Mouse (Mus musculus): Measurements from ENCODE around the gene Eef1e1. TPM values are rescaled to one million over a fixed set of nuclear protein-coding genes. Genes with fewer than 3 reads are reported as not detected.

Eef1e1 gene
- total and polyA plus RNA-seq, 2 experiments: 4.0 to 5.6 TPM

GRCm38 (mm10) chr13:38670051-38670450 is 11.2 kb upstream of the Eef1e1 start:
- Histone ChIP-seq H3K27ac (replicated peaks; ENCODE audit: insufficient read depth, low read depth, low read length) (no peak overlapping the region), H3K4me1 (ENCODE audit: control insufficient read depth, insufficient read depth, low read length) (no peaks in the 10 kb centered on the region), H3K79me2 (ENCODE audit: control insufficient read depth, insufficient read depth, low read length) (no peaks in the 10 kb centered on the region), H3K9ac (ENCODE audit: low read depth, low read length) (no peak overlapping the region), H3K27me3 (ENCODE audit: control insufficient read depth, insufficient read depth, low read length) (no peaks in the 10 kb centered on the region), H3K36me3 (ENCODE audit: control insufficient read depth, insufficient read depth, low read length) (no peaks in the 10 kb centered on the region), H3K4me3 (ENCODE audit: insufficient read depth, low read depth, low read length) (no peak overlapping the region)
- no peak for TF ChIP-seq CTCF (IDR thresholded peaks at IDR 0.05; ENCODE audit: low read depth, low read length)
- TF ChIP-seq POLR2A (IDR thresholded peaks at IDR 0.05; ENCODE audit: extremely low read depth, insufficient read depth, low read length): no peak
- DNase-seq (ENCODE audit: extremely low read depth, low read depth, low spot score): no peak

GRCm38 (mm10) chr13:38668514-38668913 is 9.7 kb upstream of the Eef1e1 start:
- H3K36me3 ChIP-seq (ENCODE audit: control insufficient read depth, insufficient read depth, low read length): no peaks in the 10 kb centered on the region
- TF ChIP-seq POLR2A (IDR thresholded peaks at IDR 0.05; ENCODE audit: extremely low read depth, insufficient read depth, low read length): no peak
- peak; percentile 87 for TF ChIP-seq CTCF (IDR thresholded peaks at IDR 0.05; ENCODE audit: low read depth, low read length)
- 28% methylated on average over 2 of the region's 2 CpGs for WGBS
- H3K79me2 ChIP-seq (ENCODE audit: control insufficient read depth, insufficient read depth, low read length): no peaks in the 10 kb centered on the region
- no peaks in the 10 kb centered on the region for H3K4me1 ChIP-seq (ENCODE audit: control insufficient read depth, insufficient read depth, low read length)
- DNase-seq (ENCODE audit: extremely low read depth, low read depth, low spot score): peak; percentile 17
- no peak overlapping the region for H3K4me3 ChIP-seq (ENCODE audit: insufficient read depth, low read depth, low read length)
- no peaks in the 10 kb centered on the region for H3K27me3 ChIP-seq (ENCODE audit: control insufficient read depth, insufficient read depth, low read length)
- no peak overlapping the region for H3K9ac ChIP-seq (ENCODE audit: low read depth, low read length)
- H3K27ac ChIP-seq (replicated peaks; ENCODE audit: insufficient read depth, low read depth, low read length): no peak overlapping the region

GRCm38 (mm10) chr13:38664753-38665152 is 5.9 kb upstream of the Eef1e1 start:
- no peak for DNase-seq (ENCODE audit: extremely low read depth, low read depth, low spot score)
- Histone ChIP-seq H3K4me3 (ENCODE audit: insufficient read depth, low read depth, low read length) (no peak overlapping the region), H3K36me3 (ENCODE audit: control insufficient read depth, insufficient read depth, low read length) (no peaks in the 10 kb centered on the region), H3K4me1 (ENCODE audit: control insufficient read depth, insufficient read depth, low read length) (no peaks in the 10 kb centered on the region), H3K27ac (replicated peaks; ENCODE audit: insufficient read depth, low read depth, low read length) (no peak overlapping the region), H3K9ac (ENCODE audit: low read depth, low read length) (no peak overlapping the region), H3K27me3 (ENCODE audit: control insufficient read depth, insufficient read depth, low read length) (no peaks in the 10 kb centered on the region), H3K79me2 (ENCODE audit: control insufficient read depth, insufficient read depth, low read length) (no peaks in the 10 kb centered on the region)
- no peak for TF ChIP-seq POLR2A (IDR thresholded peaks at IDR 0.05; ENCODE audit: extremely low read depth, insufficient read depth, low read length)
- no peak for TF ChIP-seq CTCF (IDR thresholded peaks at IDR 0.05; ENCODE audit: low read depth, low read length)
- 67% methylated on average over 1 of the region's 1 CpGs for WGBS

- H3K4me3 ChIP-seq (ENCODE audit: insufficient read depth, low read depth, low read length): no peak overlapping the region
- WGBS: 91% methylated on average over 12 of the region's 12 CpGs
Measured at GRCm38 (mm10) chr13:38659524-38660136, 772 bp upstream of the Eef1e1 start.

GRCm38 (mm10) chr13:38657865-38658264 is 993 bp downstream of the Eef1e1 start:
- no peak overlapping the region; the same call in 1 of the 2 replicates for H3K4me3 ChIP-seq (ENCODE audit: insufficient read depth, low read depth, low read length)
- no peak for DNase-seq (ENCODE audit: extremely low read depth, low read depth, low spot score)
- no peaks in the 10 kb centered on the region; the same call in 1 of the 2 replicates for H3K79me2 ChIP-seq (ENCODE audit: control insufficient read depth, insufficient read depth, low read length)
- H3K4me1 ChIP-seq (ENCODE audit: control insufficient read depth, insufficient read depth, low read length): peaks cover 3% of the 10 kb centered on the region
- peaks cover 20% of the 10 kb centered on the region for H3K36me3 ChIP-seq (ENCODE audit: control insufficient read depth, insufficient read depth, low read length)
- 0 out of 2 replicates have a peak overlapping the region, but pooled peaks have one; percentile 1 for H3K9ac ChIP-seq (ENCODE audit: low read depth, low read length)
- WGBS: 26% methylated on average over 4 of the region's 4 CpGs
- H3K27ac ChIP-seq (replicated peaks; ENCODE audit: insufficient read depth, low read depth, low read length): no peak overlapping the region
- no peak for TF ChIP-seq CTCF (IDR thresholded peaks at IDR 0.05; ENCODE audit: low read depth, low read length)
- no peak for TF ChIP-seq POLR2A (IDR thresholded peaks at IDR 0.05; ENCODE audit: extremely low read depth, insufficient read depth, low read length)
- no peaks in the 10 kb centered on the region for H3K27me3 ChIP-seq (ENCODE audit: control insufficient read depth, insufficient read depth, low read length)

More at GRCm38 (mm10) chr13:38659524-38660136, 772 bp upstream of the Eef1e1 start:
- no peak overlapping the region for H3K27ac ChIP-seq (replicated peaks; ENCODE audit: insufficient read depth, low read depth, low read length)
- H3K36me3 ChIP-seq (ENCODE audit: control insufficient read depth, insufficient read depth, low read length): peaks cover 5% of the 10 kb centered on the region
- TF ChIP-seq CTCF (IDR thresholded peaks at IDR 0.05; ENCODE audit: low read depth, low read length) (no peak), POLR2A (IDR thresholded peaks at IDR 0.05; ENCODE audit: extremely low read depth, insufficient read depth, low read length) (no peak)
- H3K27me3 ChIP-seq (ENCODE audit: control insufficient read depth, insufficient read depth, low read length): no peaks in the 10 kb centered on the region
- H3K9ac ChIP-seq (ENCODE audit: low read depth, low read length): no peak overlapping the region
- no peaks in the 10 kb centered on the region; the same call in 1 of the 2 replicates for H3K79me2 ChIP-seq (ENCODE audit: control insufficient read depth, insufficient read depth, low read length)
- no peak for DNase-seq (ENCODE audit: extremely low read depth, low read depth, low spot score)
- H3K4me1 ChIP-seq (ENCODE audit: control insufficient read depth, insufficient read depth, low read length): peaks cover 3% of the 10 kb centered on the region

GRCm38 (mm10) chr13:38650292-38650691 is 8.6 kb downstream of the Eef1e1 start:
- H3K36me3 ChIP-seq (ENCODE audit: control insufficient read depth, insufficient read depth, low read length): peaks cover 54% of the 10 kb centered on the region
- no peaks in the 10 kb centered on the region for H3K79me2 ChIP-seq (ENCODE audit: control insufficient read depth, insufficient read depth, low read length)
- H3K4me1 ChIP-seq (ENCODE audit: control insufficient read depth, insufficient read depth, low read length): no peaks in the 10 kb centered on the region
- no peak overlapping the region for H3K9ac ChIP-seq (ENCODE audit: low read depth, low read length)
- WGBS: 97% methylated on average over 4 of the region's 4 CpGs
- H3K27ac ChIP-seq (replicated peaks; ENCODE audit: insufficient read depth, low read depth, low read length): no peak overlapping the region
- no peaks in the 10 kb centered on the region for H3K27me3 ChIP-seq (ENCODE audit: control insufficient read depth, insufficient read depth, low read length)
- no peak overlapping the region for H3K4me3 ChIP-seq (ENCODE audit: insufficient read depth, low read depth, low read length)
- TF ChIP-seq CTCF (IDR thresholded peaks at IDR 0.05; ENCODE audit: low read depth, low read length) (no peak), POLR2A (IDR thresholded peaks at IDR 0.05; ENCODE audit: extremely low read depth, insufficient read depth, low read length) (no peak)
- no peak for DNase-seq (ENCODE audit: extremely low read depth, low read depth, low spot score)
